Mouse (Mus musculus) brain, embryonic 14.5 days (tissue): ENCODE measurements at regions not wholly inside any gene's neighbourhood (a gene's known extent, or its start where the extent isn't known, plus 50 kb on each side); places are given as distances from the start of the nearest gene placed in this dataset.
A peak's percentile ranks its signal among the peaks of the same experiment; 100 is the strongest.

Source experiments
- CTCF ChIP-seq: fragments of 200-500 bp; IDR thresholded peaks from 2 replicates; pipeline ENCODE4 v1.5.1; 2012; ENCODE audit warnings: inconsistent platforms, mild to moderate bottlenecking, moderate library complexity, borderline replicate concordance; ENCODE audit not compliant: insufficient read depth, insufficient read length; ENCODE audit errors: extremely low read depth
- POLR2A ChIP-seq: fragments of 200-500 bp; IDR thresholded peaks from 2 replicates; pipeline ENCODE4 v1.6.1; 2012; ENCODE audit warnings: mild to moderate bottlenecking, inconsistent platforms, borderline replicate concordance; ENCODE audit not compliant: poor library complexity, insufficient read depth, insufficient read length, severe bottlenecking; ENCODE audit errors: extremely low read depth

- TF ChIP-seq CTCF (0 out of 2 replicates have a peak, but pooled peaks have one; percentile 2), POLR2A (no peak)
Measured at GRCm38 (mm10) chr12:106132715-106133114, 122.7 kb downstream of the Vrk1 start.
